Mouse (Mus musculus) kidney, adult 2 months (tissue): Measurements from ENCODE around the gene Rack1. TPM values are rescaled to one million over a fixed set of nuclear protein-coding genes. Genes with fewer than 3 reads are reported as not detected.
"Not testable (repeated sequence)": the region's sequence is repeated elsewhere in the genome, so short reads cannot be mapped to it uniquely, and the experiment has no call there.

Source experiments
- DNase-seq: peaks from one replicate; pipeline ENCODE4 v3.0.0; 2021
- H3K27ac ChIP-seq: fragments of 200-500 bp; 2 replicates; pipeline ENCODE4 v1.5.1; 2012; ENCODE audit warnings: low read depth, low read length, control low read depth, inconsistent platforms; ENCODE audit not compliant: insufficient read depth
- H3K27me3 ChIP-seq: fragments of 200-500 bp; replicated peaks from 2 replicates; pipeline ENCODE4 v1.6.1; 2012; ENCODE audit warnings: mild to moderate bottlenecking, moderate library complexity, low read length, inconsistent platforms; ENCODE audit not compliant: control insufficient read depth, insufficient read depth
- H3K36me3 ChIP-seq: fragments of 200-500 bp; 2 replicates; pipeline ENCODE4 v1.6.1; 2012; ENCODE audit warnings: mild to moderate bottlenecking, moderate library complexity, low read length, inconsistent platforms; ENCODE audit not compliant: control insufficient read depth, insufficient read depth
- H3K4me1 ChIP-seq: fragments of 200-500 bp; 2 replicates; pipeline ENCODE4 v1.6.1; 2011; ENCODE audit warnings: low read length; ENCODE audit not compliant: control insufficient read depth, insufficient read depth
- H3K4me3 ChIP-seq: fragments of 200-500 bp; 2 replicates; pipeline ENCODE4 v1.5.1; 2011; ENCODE audit warnings: mild to moderate bottlenecking, low read depth, low read length, control low read depth; ENCODE audit not compliant: insufficient read depth
- CTCF ChIP-seq: fragments of 200-500 bp; conservative IDR thresholded peaks from 2 replicates; pipeline ENCODE4 v1.5.1; 2011; ENCODE audit warnings: low read depth, mild to moderate bottlenecking, control low read depth, low read length, moderate library complexity, mixed read lengths; ENCODE audit not compliant: insufficient read depth, insufficient read length
- POLR2A ChIP-seq: fragments of 200-500 bp; IDR thresholded peaks from one replicate; pipeline ENCODE4 v1.6.1; 2011; ENCODE audit warnings: low read depth, low read length, control low read depth
- WGBS: fragments of 180-500 bp; shearing (Covaris S2); methylation state at CpG from one replicate; pipeline ENCODE4 v1.1.7; 2018; 5-methylcytosine and 5-hydroxymethylcytosine counted together
- polyA plus RNA-seq: library from polyadenylated mRNA; depleted of rRNA; stranded (reverse); fragments of >200 nt; gene quantifications from 2 replicates; pipeline ENCODE4 v1.2.3, GENCODE M21; 2012

Rack1 gene
- polyA plus RNA-seq, 1 experiment = 1,243 TPM

DNA sequence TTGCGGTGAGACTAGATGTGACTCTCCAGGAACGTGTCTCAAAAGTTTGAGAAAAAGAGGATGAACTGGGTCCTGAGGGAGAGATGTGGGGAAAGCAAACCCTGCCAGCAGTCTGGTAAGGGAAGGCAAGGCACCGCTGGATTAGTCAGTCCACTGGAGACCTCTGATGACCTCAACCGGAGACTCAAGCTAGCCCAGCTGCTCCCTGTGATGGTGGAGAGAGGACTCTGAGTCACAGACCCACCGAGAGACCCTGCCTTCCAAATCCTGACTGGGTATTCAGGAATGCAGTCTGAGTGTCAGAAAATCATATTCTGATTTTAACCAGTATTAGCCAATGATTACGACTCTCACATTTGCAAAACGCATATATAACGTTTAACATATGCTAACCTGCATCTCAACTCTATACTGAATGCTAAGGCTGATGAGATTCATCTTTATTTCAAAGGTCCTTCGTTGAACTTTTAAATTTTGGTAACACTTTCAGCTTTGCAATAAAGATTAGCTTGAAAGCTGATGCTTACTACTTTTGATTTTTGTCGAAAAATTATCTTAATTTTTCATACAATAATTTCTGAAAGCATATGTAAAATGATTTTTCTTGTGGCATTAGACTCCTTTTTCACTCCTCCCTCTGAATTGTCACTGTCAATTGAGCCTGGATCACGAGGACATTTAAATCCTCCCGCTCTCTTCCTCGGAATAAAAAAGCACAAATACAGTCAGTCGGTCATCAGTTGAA, 22.8 kb downstream of the Rack1 start:
- WGBS = 57% methylated on average over 14 of the region's 14 CpGs

DNA sequence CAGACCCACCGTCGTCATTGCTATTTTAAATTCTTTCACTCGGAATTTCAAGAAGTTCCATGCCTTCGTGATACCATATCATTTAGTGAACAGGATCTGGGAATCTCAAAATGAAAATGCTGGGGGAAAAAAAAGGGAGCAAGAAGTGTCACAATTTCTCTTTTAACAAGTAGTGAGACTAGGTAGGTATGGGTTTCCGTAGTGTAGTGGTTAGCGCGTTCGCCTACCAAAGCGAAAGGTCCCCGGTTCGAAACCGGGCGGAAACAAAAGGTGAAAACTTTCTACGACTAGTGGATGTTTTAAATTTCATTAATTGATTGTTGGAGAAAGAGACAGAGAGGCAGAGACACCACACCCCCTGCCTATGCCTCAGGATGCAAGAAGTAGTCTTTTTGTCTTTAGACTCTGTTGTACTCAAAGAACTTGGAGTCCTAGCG, 23.4 kb downstream of the Rack1 start:
- Histone ChIP-seq H3K27ac (no peak overlapping the region), H3K36me3 (no peaks in the 10 kb centered on the region), H3K4me3 (peak overlapping the region; percentile 19; the same call in 1 of the 2 replicates), H3K4me1 (peaks cover 2% of the 10 kb centered on the region; the same call in 1 of the 2 replicates), H3K27me3 (no peaks in the 10 kb centered on the region)
- 7% methylated on average over 15 of the region's 15 CpGs for WGBS
- TF ChIP-seq CTCF (no peak), POLR2A (no peak)
- peak; percentile 69 for DNase-seq

More for the DNA sequence above, 22.8 kb downstream of the Rack1 start:
- Histone ChIP-seq H3K4me3 (no peak overlapping the region), H3K27me3 (no peaks in the 10 kb centered on the region), H3K36me3 (no peaks in the 10 kb centered on the region), H3K4me1 (peaks cover 2% of the 10 kb centered on the region; the same call in 1 of the 2 replicates), H3K27ac (no peak overlapping the region)
- no peak for DNase-seq
- TF ChIP-seq CTCF = no peak
- no peak for TF ChIP-seq POLR2A

- no peak for DNase-seq
- WGBS = 45% methylated on average over 22 of the region's 22 CpGs
- H3K27ac ChIP-seq = no peak overlapping the region
- TF ChIP-seq CTCF = no peak
- TF ChIP-seq POLR2A = no peak
- H3K4me1 ChIP-seq = peaks cover 2% of the 10 kb centered on the region; the same call in 1 of the 2 replicates
- no peak overlapping the region for H3K4me3 ChIP-seq
- no peaks in the 10 kb centered on the region for H3K27me3 ChIP-seq
- no peaks in the 10 kb centered on the region for H3K36me3 ChIP-seq
Measured at GRCm38 (mm10) chr11:48824311-48824830, 24.2 kb downstream of the Rack1 start.

- 7% methylated on average over 59 of the region's 92 CpGs for WGBS
- H3K27ac ChIP-seq = peak within 1 kb of the TSS; percentile 61; the same call in 1 of the 2 replicates
- H3K4me3 ChIP-seq = peak within 1 kb of the TSS; percentile 53
- peak; percentile 51 for DNase-seq
- not testable (repeated sequence) for H3K36me3 ChIP-seq, H3K4me1 ChIP-seq, H3K27me3 ChIP-seq
Measured at GRCm38 (mm10) chr11:48825979-48826751, 26.0 kb downstream of the Rack1 start, which contains the start of the genes Trim7 and Gm12184. Gene Trim7 (plus strand): TSS chr11:48826140. Gene Gm12184 (minus strand): TSS chr11:48826655.

DNA sequence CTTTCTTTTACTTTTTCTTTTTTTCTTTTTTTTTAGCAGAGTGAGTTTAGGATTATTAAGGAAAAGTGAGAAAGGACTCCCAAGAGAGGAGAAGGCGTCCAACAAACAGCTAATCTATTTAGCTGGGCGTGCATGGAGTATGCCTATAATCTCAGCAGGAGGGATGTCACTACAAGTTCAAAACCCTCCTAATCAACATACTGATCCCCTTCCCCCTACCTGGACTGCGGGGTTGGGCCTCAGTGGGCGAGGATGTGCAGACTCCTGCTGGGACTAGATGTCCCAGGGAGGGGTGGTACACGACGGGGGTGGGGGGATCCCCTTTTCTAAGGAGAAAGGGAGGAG, 26.6 kb downstream of the Rack1 start:
- no peaks in the 10 kb centered on the region for H3K27me3 ChIP-seq
- 3% methylated on average over 6 of the region's 6 CpGs for WGBS
- TF ChIP-seq POLR2A = no peak
- TF ChIP-seq CTCF = no peak
- H3K27ac ChIP-seq = 0 out of 2 replicates have a peak overlapping the region, but pooled peaks have one; percentile 21
- no peaks in the 10 kb centered on the region for H3K36me3 ChIP-seq
- no peak for DNase-seq
- peaks cover 2% of the 10 kb centered on the region; the same call in 1 of the 2 replicates for H3K4me1 ChIP-seq
- peak overlapping the region; percentile 53 for H3K4me3 ChIP-seq

GRCm38 (mm10) chr11:48827926-48828325, 27.8 kb downstream of the Rack1 start:
- Histone ChIP-seq H3K4me3 (no peak overlapping the region), H3K36me3 (no peaks in the 10 kb centered on the region), H3K27me3 (no peaks in the 10 kb centered on the region), H3K4me1 (peaks cover 2% of the 10 kb centered on the region; the same call in 1 of the 2 replicates), H3K27ac (no peak overlapping the region)
- DNase-seq = no peak
- 86% methylated on average over 6 of the region's 6 CpGs for WGBS
- TF ChIP-seq CTCF (no peak), POLR2A (no peak)

DNA sequence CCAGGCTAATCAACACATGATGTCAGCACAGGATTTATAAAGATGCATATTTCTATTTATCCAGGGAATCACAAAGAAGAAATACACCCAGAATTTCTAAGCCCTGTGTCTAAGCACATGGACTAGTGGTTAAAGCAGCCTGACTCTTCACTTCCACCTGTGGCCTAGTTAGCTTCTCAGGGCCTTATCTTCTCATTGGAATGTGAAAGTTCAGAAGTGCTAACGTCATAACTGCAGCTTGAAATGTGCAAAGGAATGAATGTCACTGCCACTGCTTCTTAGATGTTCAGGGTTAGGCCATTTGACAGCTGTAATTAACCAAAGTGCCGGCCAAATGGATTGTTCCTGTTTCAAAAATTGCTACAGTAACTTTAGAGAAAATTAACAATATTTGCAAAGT, 30.1 kb downstream of the Rack1 start:
- Histone ChIP-seq H3K4me3 (no peak overlapping the region), H3K27ac (no peak overlapping the region), H3K4me1 (no peaks in the 10 kb centered on the region; the same call in 1 of the 2 replicates), H3K36me3 (no peaks in the 10 kb centered on the region), H3K27me3 (no peaks in the 10 kb centered on the region)
- no peak for TF ChIP-seq POLR2A
- TF ChIP-seq CTCF = no peak
- WGBS = 74% methylated on average over 2 of the region's 2 CpGs
- no peak for DNase-seq
